Mouse (Mus musculus) inflammation-experienced regulatory T-cells, adult 6 months (primary cell): Measurements from ENCODE around the gene A130010J15Rik. TPM values are rescaled to one million over a fixed set of nuclear protein-coding genes. Genes with fewer than 3 reads are reported as not detected.

Experiments used
- ATAC-seq: one replicate; pipeline ENCODE4 v1.8.0; 2017
- polyA plus RNA-seq, 3 experiments: library from polyadenylated mRNA; unstranded; fragments of 100-300 nt; shearing (Covaris generic); gene quantifications; one replicate each; pipeline ENCODE4 v1.2.1; 2017

A130010J15Rik gene
- 10 to 100 TPM in 2 of 3 experiments, 1 to 10 TPM in 1; 8.2 to 16.0 (median 15.3) TPM for polyA plus RNA-seq

DNA sequence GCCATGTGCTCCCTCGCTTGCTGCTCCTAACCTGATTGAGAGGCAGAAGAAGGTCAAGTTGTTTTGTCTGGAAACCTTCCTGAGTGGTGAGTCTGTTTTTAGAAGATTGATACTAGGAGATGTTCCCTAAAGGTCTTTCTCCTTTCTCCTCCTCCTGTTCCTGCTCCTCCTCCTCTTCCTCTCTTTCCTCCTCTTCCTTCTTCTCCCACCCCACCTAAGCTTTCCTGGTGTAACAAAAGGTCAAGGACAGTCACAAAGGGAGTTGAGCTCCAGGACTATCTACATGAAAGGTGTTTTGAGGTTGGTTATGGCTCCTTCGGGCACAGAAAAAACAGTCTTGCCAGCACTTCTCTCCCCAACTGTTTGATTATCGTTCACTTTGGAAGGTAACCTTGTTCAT lies at the start of gene A130010J15Rik:
A130010J15Rik (plus strand) TSS at position 301 of the 400 bp plus-strand sequence.
- ATAC-seq, result no peak

DNA sequence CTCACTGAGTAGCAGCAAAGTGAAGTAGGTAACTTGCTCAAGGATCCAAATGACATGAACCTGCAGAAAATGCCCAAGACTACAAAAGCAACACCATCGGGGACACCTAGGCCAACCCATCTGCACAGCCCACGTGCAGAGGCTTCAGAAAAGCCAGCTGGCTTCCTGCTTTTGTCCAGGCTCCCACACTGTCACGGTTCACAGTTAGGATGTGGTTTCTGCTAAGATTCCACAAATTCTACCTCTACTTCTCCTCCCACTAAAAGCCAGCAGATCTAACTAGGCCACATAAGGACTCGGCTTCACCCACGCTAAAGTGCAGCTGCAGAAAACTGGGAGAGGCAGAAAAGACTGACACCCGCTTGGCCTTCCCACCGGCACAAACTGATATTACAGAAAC lies 45.1 kb upstream of the A130010J15Rik start:
- ATAC-seq, result no peak

DNA sequence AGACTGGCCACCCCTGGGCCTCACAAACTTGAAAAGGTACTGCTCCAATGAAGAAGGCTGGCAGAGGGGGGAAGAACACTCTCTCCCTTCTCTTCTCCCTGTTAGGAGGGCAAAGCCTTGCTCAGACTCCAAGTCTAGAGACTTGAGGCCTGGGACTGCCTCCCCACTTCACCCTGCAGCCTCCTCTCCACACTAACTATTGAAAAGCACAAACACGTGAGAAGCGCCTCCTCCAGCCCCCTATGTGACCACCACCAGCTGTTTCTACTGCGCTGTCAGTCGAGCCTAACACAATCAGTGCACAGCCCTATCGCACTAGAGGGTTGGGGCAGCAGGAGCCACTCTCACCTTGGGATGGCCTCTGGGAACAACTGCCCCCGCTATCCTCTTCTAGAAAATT lies 44.6 kb upstream of the A130010J15Rik start:
- no peak for ATAC-seq

DNA sequence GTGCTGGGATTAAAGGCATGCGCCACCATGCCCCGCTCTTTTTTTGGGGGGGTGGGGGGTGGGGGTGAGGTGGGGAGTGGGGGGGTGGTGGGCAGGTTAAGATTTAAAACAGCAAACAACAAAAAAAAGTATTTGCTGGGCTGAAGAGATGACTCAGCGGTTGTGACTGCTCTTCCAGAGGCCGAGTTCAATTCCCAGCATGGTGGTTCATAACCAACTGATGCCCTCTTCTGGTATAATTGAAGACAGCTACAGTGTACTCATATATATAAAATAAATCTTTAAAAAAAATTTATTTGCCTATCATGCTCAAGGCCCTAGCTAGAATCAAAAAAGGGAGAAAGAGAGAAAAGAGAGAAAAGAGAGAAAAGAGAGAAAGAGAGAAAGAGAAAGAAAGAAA lies 42.0 kb upstream of the A130010J15Rik start:
- no peak for ATAC-seq

DNA sequence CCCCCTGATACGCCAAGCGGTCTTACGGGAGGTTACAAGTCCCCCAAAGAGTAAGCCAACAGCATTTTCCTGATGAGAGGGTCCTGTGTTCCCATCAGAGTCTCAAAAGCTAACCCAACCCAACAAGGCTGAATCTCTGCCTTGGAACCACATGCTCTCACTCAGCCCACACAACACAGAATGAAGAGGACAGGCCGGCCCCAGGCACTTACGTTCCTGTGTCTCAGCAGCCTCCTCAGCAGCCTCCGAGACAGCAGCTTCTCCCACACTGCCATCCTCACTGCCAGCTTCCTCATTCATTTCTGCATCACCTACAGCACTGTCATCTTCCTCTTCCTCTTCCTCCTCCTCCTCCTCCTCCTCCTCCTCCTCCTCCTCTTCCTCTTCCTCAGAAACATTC lies 39.8 kb upstream of the A130010J15Rik start:
- ATAC-seq, result no peak

DNA sequence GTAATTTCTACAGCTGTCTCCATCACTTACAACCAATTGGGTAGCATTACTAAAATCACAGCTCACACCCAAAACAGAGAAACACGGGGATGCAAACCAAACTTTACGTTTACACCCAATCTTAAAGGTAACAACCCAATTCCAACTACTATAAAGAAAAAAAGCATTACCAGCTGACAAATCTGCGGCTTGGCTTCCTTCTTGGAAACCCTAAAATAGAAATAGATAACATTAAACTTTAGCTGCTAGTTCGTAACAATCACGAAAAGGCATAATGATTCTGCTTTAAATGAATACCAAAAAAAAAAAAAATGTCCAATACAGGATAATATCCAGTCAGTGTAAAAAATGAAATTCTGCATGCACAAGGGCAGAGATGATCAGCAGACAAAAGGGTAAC lies 38.5 kb upstream of the A130010J15Rik start:
- ATAC-seq, result no peak

DNA sequence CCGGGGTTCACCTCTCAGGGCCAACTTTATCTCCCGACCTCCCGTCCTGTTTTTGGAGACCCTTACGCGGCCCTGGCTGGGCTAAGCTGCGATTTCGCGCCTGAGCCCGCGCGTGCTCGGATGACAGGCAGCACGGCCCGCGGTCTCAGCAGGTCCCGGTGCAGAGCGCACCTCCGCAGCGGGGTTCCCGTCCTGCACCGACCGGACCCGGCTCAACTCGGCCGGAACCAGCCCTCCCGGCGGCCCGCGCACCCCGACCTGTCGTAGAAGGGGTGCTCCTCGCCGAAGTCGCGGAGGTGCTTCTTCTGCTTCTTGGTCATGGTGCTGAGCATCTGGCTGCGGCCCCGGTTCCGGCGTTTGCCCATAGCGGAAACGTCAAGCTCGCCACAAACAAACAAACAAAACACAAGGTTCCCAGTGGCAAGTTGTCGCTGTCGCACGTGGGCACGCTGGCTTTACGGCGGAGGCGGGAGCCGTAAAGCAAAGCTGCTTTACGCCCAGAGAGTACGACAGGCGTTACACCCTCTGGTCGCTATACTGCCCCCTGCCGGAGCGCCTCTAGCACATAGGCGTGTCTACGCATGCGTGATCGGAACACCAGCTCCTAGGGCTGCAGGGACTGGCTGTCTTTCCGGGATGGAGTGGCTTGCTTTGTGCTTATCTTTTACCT lies 37.9 kb upstream of the A130010J15Rik start, which contains the start of gene Diexf:
Diexf (minus strand) TSS at position 487 of the 670 bp plus-strand sequence.
- peak; percentile 78 for ATAC-seq

DNA sequence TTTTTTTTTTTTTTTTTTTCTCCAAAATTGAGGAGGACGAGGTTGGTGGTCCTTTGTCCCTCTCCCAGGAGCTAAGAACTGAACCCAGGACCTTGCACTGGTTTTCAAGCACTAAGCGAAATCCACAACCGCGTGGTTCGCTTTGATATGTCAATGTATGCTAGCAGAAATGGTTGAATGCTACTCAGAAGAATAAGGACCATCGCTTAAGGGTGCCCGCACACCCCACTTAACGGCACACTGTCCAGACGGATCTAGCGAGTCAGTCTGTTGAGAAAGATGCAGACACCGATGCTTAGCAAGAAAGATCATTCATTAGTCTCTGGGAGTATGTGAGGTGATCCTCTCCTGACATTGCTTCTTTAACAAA lies 37.4 kb upstream of the A130010J15Rik start:
- peak; percentile 19 for ATAC-seq

DNA sequence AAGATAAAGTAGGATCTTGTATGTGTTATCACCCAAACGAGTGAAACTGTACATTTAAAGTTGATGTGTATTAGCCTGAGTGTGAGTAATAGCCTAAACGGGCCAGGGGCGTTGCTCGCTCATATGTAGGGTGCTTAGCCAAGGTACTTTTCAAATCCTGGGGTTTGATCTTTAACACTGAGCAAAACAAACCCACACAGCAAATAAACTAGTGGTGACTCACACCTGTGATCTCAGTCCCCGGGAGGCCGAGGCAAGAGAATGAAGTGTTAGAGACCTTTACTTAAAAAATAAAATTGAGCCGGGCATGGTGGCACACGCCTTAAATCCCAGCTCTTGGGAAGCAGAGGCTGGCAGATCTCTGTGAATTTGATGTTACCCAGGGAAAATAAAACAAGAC lies 37.0 kb upstream of the A130010J15Rik start:
- peak; percentile 62 for ATAC-seq

DNA sequence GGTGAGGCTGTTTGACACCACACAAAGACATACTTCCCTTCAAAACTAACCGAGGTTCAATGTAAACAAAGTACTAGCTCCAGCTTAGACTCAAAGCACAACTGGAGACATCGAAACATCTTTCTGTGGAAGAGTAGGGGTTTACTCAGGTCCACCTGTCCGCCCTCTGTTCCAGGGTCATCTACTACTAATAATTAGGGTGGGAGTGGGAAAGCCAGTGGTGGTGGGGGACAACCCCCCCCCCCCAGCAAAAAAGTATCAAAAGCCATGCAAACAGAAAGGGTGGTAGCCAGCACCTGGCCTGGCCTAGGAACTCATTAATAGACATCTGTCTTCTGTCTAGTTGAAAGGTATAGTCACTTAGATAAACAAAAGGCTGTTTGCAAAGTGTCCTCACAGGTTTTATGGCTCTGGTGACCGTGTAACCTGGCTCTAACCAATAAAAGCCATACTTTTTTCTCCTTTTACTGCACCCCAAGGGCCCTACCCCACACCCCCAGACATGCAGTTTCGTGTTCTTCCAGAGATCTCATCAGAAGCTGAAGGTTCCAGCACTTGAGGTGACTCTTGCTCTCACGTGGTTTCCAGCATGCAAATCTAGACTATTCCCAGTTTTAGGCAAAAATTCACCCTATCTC lies 36.4 kb upstream of the A130010J15Rik start:
- ATAC-seq, result no peak

DNA sequence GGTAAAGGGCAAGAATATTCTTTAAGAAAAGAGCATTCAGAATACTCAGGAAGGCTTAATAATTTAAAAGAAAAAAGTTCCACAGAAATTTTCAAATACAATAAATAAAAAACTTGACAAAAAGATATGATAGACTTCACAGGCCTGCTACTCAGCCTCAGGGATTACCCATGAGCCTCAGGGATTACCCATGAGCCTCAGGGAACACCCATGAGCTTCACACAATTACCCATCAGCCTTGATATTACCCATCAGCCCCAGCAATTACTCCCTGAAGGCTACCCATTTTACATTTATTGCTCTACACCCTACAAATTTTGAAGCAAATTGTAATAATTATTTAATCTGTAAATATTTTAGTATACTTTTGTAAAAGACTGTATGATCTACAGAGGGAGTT lies 35.5 kb upstream of the A130010J15Rik start:
- no peak for ATAC-seq

DNA sequence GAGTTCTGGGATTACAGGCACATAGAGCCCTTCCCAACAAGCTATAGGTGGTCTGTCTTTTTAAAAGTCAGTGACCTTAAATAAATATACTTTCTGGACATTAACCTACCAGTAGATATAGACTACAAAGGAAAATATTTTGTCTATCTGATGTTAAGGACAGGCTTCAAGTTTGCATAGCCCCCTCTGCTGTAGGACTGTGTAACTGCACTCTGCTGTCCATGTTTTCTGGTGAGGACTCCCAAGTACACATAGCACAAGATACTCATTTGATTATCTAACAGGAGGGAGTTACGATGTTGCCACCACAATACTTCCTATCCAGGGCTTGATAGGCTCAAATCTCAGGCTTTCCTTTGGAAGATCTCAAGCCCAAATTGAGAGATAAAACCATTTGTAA lies 34.1 kb upstream of the A130010J15Rik start:
- ATAC-seq, result no peak

DNA sequence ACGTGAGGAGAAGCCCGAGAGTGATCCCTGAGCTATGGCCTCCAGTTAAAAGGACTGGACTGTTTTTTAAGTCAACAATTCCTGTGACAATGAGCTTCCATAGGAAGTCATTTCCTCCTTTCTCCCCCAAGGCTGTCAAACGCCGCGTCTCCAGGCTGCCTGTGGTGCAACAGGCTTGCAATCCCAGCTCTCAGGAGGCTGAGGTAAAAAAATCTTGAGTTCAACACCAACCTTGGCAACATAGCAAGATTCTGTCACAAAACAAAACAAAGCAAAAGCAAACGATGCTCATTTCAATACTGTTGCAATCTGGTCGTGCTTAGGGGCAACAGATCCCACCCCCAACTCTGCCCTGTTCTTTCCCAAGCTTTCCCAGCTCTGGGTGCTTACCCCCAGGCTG lies 29.8 kb upstream of the A130010J15Rik start:
- ATAC-seq, result no peak

DNA sequence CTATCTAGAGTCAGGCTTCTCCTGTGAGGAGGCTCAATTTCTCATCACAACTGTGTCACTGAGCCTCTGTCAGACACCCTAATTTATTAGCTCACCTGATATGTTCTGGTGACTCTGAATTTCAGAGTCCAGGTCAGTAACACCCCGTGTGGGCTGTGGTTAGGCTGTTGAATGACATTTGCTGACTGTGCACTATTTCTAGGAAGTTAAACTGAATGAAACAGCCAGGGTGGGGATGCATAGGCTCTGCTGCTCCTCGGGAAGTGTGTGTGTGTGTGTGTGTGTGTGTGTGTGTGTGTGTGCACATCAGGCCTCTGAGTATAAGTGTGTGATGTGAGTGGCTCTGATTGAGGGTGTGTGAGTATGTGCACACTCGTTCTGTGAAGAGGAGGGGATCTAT lies 29.2 kb upstream of the A130010J15Rik start:
- no peak for ATAC-seq

DNA sequence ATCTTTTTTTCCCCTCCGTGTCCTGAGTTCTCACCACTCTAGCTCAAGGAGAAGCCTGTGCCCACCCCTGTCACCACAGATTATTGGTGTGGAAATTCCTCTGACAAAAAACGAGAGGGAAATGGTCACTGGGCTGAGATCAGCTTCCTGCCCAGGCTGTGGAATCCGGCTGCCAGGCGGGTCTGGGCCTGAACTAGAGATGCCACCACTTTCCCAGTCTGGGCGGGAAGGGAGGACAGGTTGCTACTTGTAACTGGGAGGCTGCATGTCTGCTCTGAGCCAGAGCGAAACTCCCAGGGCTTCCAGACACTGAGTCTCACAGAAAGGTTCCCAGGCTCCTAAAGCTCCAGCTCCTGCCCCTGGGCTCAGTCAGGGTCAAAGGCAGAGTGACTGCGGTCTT lies 26.7 kb upstream of the A130010J15Rik start:
- no peak for ATAC-seq

DNA sequence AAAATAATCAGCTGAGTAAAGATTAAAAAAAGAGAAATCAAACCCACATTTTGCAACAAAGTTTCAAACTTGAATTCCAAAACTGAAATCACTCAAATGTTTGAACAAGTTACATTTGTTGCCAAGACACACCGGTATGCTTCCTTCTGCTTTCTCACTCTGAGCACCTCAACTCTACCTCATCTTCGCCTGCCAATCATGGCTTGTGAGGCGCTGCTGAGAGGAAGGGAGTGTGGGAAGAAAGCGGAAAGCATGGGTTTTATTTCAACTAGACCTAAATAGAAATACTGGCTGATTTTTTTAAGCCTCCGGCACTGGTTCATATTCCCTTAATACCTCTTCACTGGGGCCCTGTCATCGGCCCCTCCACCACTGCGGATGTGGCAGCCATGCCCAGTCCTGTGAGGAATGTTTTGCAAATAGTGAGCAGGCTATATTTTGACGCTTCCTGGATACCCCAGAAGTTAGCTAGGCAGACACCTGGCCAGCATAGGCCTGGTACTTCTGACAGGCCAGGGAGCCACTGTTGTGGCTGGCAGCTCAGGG lies 25.3 kb upstream of the A130010J15Rik start:
- no peak for ATAC-seq

DNA sequence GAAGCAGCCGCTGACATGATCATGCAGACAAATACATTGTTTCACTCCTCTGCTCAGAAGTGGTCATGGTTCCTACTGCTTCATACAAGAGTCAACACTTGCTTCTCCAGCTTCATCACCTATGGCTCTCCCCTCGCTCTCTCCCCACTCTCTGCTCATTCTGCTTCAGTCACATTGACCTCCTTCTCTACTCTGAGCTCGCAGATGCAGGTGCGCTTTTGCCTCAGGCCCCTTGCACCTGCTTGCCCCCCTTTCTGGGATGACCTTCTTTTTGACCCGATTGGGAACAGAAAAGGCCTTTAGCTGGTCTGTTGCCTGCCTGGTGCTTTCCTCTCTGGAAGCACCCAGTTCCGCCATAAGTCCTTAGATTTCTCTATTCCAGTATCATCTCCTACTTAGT lies 23.3 kb upstream of the A130010J15Rik start:
- no peak for ATAC-seq

DNA sequence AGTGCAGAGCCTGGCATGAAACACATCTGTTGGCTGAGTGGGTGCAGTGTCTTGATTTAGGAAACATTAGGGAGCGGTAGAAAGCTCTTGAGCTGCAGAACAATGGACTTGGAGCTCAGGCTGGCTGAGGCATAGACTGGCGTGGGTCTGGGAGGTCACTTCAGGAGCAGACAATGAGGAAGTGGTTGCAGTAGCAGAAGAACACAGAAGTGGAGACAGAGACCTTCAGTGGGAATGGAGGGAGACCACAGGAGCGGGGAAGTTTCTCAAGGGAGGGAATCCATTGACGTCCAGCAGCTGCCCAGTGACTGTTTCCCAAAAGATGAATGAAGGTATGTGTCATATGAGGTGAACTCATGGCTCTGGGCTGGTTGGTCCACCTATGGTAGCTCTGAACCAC lies 22.7 kb upstream of the A130010J15Rik start:
- ATAC-seq, result no peak

DNA sequence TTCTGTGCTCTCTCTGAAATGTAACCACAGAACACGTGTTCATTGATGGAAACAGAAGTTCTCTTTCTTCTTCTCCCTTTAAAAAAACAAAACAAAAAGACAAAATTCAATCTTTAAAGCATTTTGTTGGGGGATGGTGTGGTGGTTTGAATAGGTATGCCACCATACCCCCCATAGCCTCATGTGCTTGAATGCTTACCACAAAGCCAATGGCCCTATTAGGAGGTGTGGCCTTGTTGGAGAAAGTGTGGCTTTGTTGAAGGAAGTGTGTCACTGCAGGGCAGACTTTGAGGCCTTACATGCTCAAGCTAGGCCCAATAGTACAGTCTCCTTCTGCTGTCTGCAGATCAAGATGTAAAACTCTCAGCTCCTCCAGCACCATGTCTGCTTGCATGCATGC lies 21.4 kb upstream of the A130010J15Rik start:
- ATAC-seq, result peak; percentile 68

DNA sequence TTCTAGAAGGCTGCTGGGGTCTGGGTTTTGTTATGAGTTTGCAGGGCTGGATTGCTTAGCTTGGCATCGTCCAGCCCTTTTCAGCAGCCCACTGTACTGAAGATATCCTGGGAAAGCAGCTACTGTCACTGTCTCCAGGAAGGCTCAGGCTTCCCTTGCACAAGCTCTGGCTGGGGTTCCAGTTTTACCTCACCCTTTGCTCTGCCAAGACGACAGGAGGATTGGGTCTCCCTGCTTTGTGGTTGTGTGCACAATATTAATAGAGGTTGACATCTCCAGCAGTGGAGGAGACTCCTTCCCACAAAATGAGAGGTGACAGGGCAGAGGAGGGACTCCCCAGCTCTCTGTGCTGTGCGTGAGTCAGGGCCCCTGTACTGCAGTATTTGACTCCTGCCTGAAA lies 18.6 kb upstream of the A130010J15Rik start:
- ATAC-seq, result no peak

DNA sequence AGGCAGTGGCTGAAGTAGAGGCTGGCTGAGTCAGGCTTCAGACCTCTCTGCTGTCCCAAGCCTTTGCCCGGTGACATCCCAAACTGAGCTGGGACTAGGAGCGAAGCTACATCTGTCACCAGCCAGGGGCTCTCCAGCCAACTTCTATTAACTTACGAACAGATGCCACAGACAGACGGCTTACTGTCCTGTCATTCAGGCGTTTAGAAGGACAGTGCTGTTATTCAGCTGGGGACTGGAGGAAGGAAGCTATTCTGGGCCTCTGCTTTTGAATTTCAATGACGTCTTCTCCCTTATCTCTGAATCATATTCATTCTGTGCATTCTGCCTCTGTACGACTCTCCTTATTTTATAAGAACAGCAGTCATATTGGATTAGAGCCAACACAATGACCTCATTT lies 16.7 kb upstream of the A130010J15Rik start:
- ATAC-seq, result no peak

DNA sequence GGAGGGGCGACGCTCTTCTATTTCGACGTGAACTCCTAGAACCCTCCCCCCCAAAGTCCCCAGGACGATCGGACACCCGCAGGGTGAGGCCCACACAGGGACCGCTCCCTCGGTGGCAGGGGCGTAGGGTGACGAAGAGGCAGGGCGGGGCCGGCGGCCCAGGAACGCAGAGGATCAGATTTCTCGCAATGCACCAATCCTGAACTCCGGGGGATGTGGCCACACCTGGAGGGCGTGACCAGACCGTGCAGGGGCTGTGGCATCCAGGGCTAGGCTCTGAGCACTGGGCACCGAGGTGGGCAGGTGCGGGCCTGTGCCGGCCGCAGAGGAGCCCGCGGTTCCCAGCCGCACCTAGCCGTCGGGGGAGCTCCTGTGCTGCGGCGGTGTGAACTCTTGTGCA lies 15.0 kb upstream of the A130010J15Rik start, which contains the start of gene Irf6:
Irf6 (plus strand) TSS at position 240 of the 400 bp plus-strand sequence.
- ATAC-seq, result peak; percentile 98

DNA sequence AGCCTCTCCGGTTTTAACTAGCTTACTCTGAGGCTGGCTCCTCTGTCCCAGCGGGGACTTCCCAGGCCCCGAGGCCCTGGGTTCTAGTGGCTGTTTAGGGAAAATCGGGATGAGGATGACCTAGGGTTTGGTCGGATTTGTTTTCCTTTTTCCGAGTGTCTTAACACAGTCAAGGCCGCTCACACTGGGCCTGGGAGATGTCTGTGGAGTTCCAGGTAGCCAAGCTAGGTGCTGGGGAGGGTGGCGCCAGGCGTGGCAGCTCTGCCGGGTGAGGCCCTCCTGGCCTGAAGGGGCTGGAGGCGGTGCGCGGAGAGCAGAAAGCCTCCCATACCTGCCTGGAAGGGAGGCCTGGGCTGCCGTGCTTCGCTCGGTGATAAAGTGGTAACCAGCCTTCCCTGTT lies 14.3 kb upstream of the A130010J15Rik start:
- no peak for ATAC-seq
